Mouse (Mus musculus) activated CD4-positive, CD25-positive, alpha-beta regulatory T cell (primary cell): ENCODE measurements around the gene Crnn. TPM values are rescaled to one million over a fixed set of nuclear protein-coding genes. Genes with fewer than 3 reads are reported as not detected.

Source experiments
- polyA plus RNA-seq, 2 experiments: library from polyadenylated mRNA; unstranded; fragments of 100-300 nt; shearing (Covaris generic); gene quantifications; one replicate each; pipeline ENCODE4 v1.2.1; 2017

Gene Crnn
- not detected for polyA plus RNA-seq

DNA sequence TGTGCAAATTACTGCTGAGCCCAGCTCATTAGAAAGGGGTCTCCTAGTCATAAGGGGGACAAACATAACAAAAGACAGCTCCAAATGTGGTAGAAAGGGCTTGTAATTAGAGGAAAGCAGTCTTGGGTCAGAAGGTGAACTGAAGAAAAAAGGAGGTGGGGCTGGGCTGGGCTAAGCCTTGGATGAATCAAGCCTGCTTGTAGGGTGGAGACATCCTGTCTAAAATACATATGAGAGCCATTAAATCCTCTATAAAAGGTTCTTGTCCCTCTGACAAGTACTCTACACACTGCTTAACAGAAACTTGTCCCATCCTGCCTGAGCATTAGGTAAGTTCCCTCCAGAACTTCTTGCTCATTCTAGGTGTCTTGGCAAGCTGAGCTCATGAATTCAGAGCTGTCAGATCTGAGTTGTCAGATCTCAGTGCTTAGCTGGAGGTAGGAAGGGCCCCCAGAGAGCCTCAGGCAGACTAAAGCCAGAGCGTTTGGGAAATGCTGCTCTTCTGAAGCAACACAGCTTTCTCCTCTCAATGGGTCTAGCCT, at the start of gene Crnn:
Gene Crnn (plus strand): TSS at position 278 of the 542 bp plus-strand sequence.

DNA sequence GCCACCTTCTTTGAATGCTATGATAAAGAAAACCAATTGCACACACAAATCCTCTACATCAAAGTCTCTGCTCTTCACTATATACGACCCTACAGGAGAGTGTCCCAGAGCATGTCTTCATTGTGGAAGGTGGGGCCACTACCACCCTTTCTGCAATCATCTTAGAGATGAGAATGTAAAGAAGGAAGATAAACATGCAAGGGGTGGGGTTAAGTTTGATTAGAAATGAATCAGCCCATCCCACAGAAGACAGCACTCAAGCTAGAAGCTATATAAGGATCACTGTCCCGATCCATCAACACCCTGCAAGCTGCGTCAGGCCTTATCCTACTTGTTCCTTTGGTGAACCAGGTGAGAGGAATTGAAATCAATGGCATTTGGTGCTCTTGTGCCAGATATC, 52.4 kb downstream of the Crnn start, which contains the start of gene Flg2:
Gene Flg2 (plus strand): TSS at position 301 of the 400 bp plus-strand sequence.

Other genes with a start within 250 kb of the Crnn start
- not detected for gene Lce3a, start 218.6 kb upstream of the Crnn start, polyA plus RNA-seq
- gene Lce3b, start 211.8 kb upstream of the Crnn start, polyA plus RNA-seq = not detected
- not detected for gene Lce3c, start 200.3 kb upstream of the Crnn start, polyA plus RNA-seq
- gene Lce3d, start 187.4 kb upstream of the Crnn start, polyA plus RNA-seq = not detected
- gene Lce3e, start 177.7 kb upstream of the Crnn start, polyA plus RNA-seq = not detected
- not detected for gene Lce3f, start 152.6 kb upstream of the Crnn start, polyA plus RNA-seq
- gene Crct1, start 129.1 kb upstream of the Crnn start, polyA plus RNA-seq = not detected
- gene Lce1m, start 125.7 kb upstream of the Crnn start, polyA plus RNA-seq = not detected
- 1 to 10 TPM in 1 of 2 experiments, not detected in 1; 1.6 TPM for gene Gm4858, start 76.0 kb upstream of the Crnn start, polyA plus RNA-seq
- gene Flg2, start 52.5 kb downstream of the Crnn start, polyA plus RNA-seq = under 1 TPM in 1 of 2 experiments, not detected in 1; 0.07 TPM
- gene Flg, start 128.7 kb downstream of the Crnn start, polyA plus RNA-seq = not detected
- not detected for gene Hrnr, start 175.0 kb downstream of the Crnn start, polyA plus RNA-seq
- gene Rptn, start 248.9 kb downstream of the Crnn start, polyA plus RNA-seq = under 1 TPM in 1 of 2 experiments, not detected in 1; 0.23 TPM